26 mouse cellular contexts compared by ENCODE assay signal in genomic region chr15:93774340-93774739, GRCm38 (mm10).
DNase-seq lines count a peak whose midpoint lies in the region; ATAC-seq lines count a peak whose summit lies in the region.
"Had no signal": no experiment of that assay in that cellular context is flagged by ENCODE, and none has a peak within 500 bp of the region (broad histone marks: within the 10 kb centered on the region; RNA-seq: fewer than 3 reads in every experiment).

No protein-coding gene starts in this region.

- peaks cover 9% of the 10 kb centered on the region; the same call in 1 of the 2 replicates for H3K4me1 ChIP-seq in forebrain, embryonic 13.5 days
- no peaks in the 10 kb centered on the region for H3K4me1 ChIP-seq in forebrain, embryonic 10.5 days
- H3K4me1 ChIP-seq: embryonic facial prominence, embryonic 13.5 days; hindbrain, embryonic 10.5 days; intestine, embryonic 15.5 days had no signal

- intact Hi-C loops in heart, postnatal 10 days (cut with DNase I), result no loop called here

- H3K27me3 ChIP-seq in forebrain, embryonic 13.5 days, result no peaks in the 10 kb centered on the region
- H3K27me3 ChIP-seq in forebrain, embryonic 10.5 days (ENCODE audit: poor library complexity, severe bottlenecking), result no peaks in the 10 kb centered on the region
- H3K27me3 ChIP-seq: embryonic facial prominence, embryonic 13.5 days; hindbrain, embryonic 13.5 days; intestine, embryonic 15.5 days; Patski had no signal

- no peak overlapping the region for H3K4me2 ChIP-seq in forebrain, embryonic 13.5 days
- H3K4me2 ChIP-seq: embryonic facial prominence, embryonic 13.5 days; heart, embryonic 11.5 days; hindbrain, embryonic 13.5 days; intestine, embryonic 15.5 days had no signal

- no peaks in the 10 kb centered on the region for H3K36me3 ChIP-seq in forebrain, embryonic 13.5 days (ENCODE audit: poor library complexity, severe bottlenecking)
- no peaks in the 10 kb centered on the region for H3K36me3 ChIP-seq in forebrain, embryonic 10.5 days (replicated peaks)
- H3K36me3 ChIP-seq: embryonic facial prominence, embryonic 10.5 days; embryonic facial prominence, embryonic 13.5 days; hindbrain, embryonic 10.5 days; hindbrain, embryonic 13.5 days; intestine, embryonic 15.5 days had no signal

- H3K4me3 ChIP-seq in forebrain, embryonic 13.5 days, result no peak overlapping the region
- H3K4me3 ChIP-seq in forebrain, embryonic 10.5 days, result no peak overlapping the region
- H3K4me3 ChIP-seq: embryonic facial prominence, embryonic 10.5 days; embryonic facial prominence, embryonic 13.5 days; erythroblast, embryonic 14.5 days; hindbrain, embryonic 10.5 days; hindbrain, embryonic 13.5 days; intestine, embryonic 15.5 days had no signal

- no peaks in the 10 kb centered on the region for H3K9me3 ChIP-seq in forebrain, embryonic 13.5 days (replicated peaks)
- H3K9me3 ChIP-seq in forebrain, embryonic 10.5 days, result no peaks in the 10 kb centered on the region
- H3K9me3 ChIP-seq: embryonic facial prominence, embryonic 10.5 days; embryonic facial prominence, embryonic 13.5 days; hindbrain, embryonic 10.5 days; hindbrain, embryonic 13.5 days; intestine, embryonic 15.5 days had no signal

- WGBS in forebrain, embryonic 13.5 days, result 50% methylated on average over 4 of the region's 4 CpGs
- WGBS in forebrain, embryonic 10.5 days, result 85% methylated on average over 4 of the region's 4 CpGs

- no peak overlapping the region for H3K9ac ChIP-seq in forebrain, embryonic 13.5 days
- H3K9ac ChIP-seq: embryonic facial prominence, embryonic 13.5 days; hindbrain, embryonic 13.5 days; intestine, embryonic 15.5 days had no signal

- no peak overlapping the region for H3K27ac ChIP-seq in forebrain, embryonic 13.5 days
- H3K27ac ChIP-seq in forebrain, embryonic 10.5 days, result no peak overlapping the region
- H3K27ac ChIP-seq: embryonic facial prominence, embryonic 10.5 days; embryonic facial prominence, embryonic 13.5 days; hindbrain, embryonic 10.5 days; hindbrain, embryonic 13.5 days; intestine, embryonic 15.5 days had no signal

- no peak for DNase-seq in forebrain, embryonic 10.5 days (ENCODE audit: extremely low spot score, low spot score)
- peak; percentile 50 for DNase-seq in heart, adult 11 months
- DNase-seq in heart, postnatal 10 days, result no peak
- peak; percentile 33 for DNase-seq in retina, postnatal 1 day
- no peak for DNase-seq in retina, embryonic 14.5 days (ENCODE audit: low spot score)
- no peak for DNase-seq in testis, postnatal 10 days (ENCODE audit: low spot score)
- DNase-seq in adrenal gland, postnatal 4 days (ENCODE audit: low spot score in 2 of 2), result no peak
- DNase-seq: adrenal gland, postnatal 10 days; adrenal gland, postnatal 36 days; cerebellum, adult 11-12 months; cerebellum, adult 8-10 months; cerebellum, postnatal 10 days; cerebellum, postnatal 36 days; embryo, embryonic 11 days; gastrocnemius, postnatal 10 days; gastrocnemius, postnatal 36 days; heart, postnatal 36 days had no signal

- peak; percentile 70; the same call in 1 of the 2 replicates for ATAC-seq in forebrain, embryonic 13.5 days
- ATAC-seq: intestine, embryonic 15.5 days had no signal

Comparison
In these comparisons a context has a peak if more than half of its experiments do, and no peak if none do; other contexts are left out.
1. DNase-seq: peak in heart, adult 11 months (single experiment) and retina, postnatal 1 day (single experiment); none in forebrain, embryonic 10.5 days (single experiment), heart, postnatal 10 days (0 of 2), retina, embryonic 14.5 days (single experiment), testis, postnatal 10 days (single experiment) and adrenal gland, postnatal 4 days (0 of 2).